Mouse (Mus musculus): ENCODE results near the gene Tmem140. TPM values are rescaled to one million over a fixed set of nuclear protein-coding genes. Genes with fewer than 3 reads are reported as not detected.

The Tmem140 gene
- total RNA-seq, 4 experiments from 2014 or later = 26.9 to 32.4 (median 30.5) TPM

- DNase-seq (ENCODE audit: low spot score in 2 of 2) = no peak
Observed at GRCm38 (mm10) chr6:34875966-34876834, 13.3 kb downstream of the Tmem140 start.

GRCm38 (mm10) chr6:34876835-34877156 lies 13.8 kb downstream of the Tmem140 start:
- no peak for DNase-seq (ENCODE audit: low spot score in 2 of 2)

GRCm38 (mm10) chr6:34877509-34878321 lies 14.8 kb downstream of the Tmem140 start, which contains the start of gene Cyren:
TSS of gene Cyren (minus strand) at chr6:34878060.
- DNase-seq (ENCODE audit: low spot score in 2 of 2) = peak; percentile 87 to 91

GRCm38 (mm10) chr6:34879101-34879740 lies 16.3 kb downstream of the Tmem140 start:
- no peak for DNase-seq (ENCODE audit: low spot score in 2 of 2)

GRCm38 (mm10) chr6:34879911-34880475 lies 17.0 kb downstream of the Tmem140 start:
- no peak for DNase-seq (ENCODE audit: low spot score in 2 of 2)

GRCm38 (mm10) chr6:34884724-34885123 lies 21.8 kb downstream of the Tmem140 start:
- no peak for DNase-seq (ENCODE audit: low spot score in 2 of 2)

- DNase-seq (ENCODE audit: low spot score in 2 of 2) = no peak
Observed at GRCm38 (mm10) chr6:34887131-34887850, 24.3 kb downstream of the Tmem140 start.

- DNase-seq (ENCODE audit: low spot score in 2 of 2) = no peak
Observed at GRCm38 (mm10) chr6:34889185-34889584, 26.2 kb downstream of the Tmem140 start.

GRCm38 (mm10) chr6:34895569-34895968 lies 32.6 kb downstream of the Tmem140 start:
- DNase-seq (ENCODE audit: low spot score in 2 of 2) = no peak

GRCm38 (mm10) chr6:34896168-34896780 lies 33.3 kb downstream of the Tmem140 start:
- no peak for DNase-seq (ENCODE audit: low spot score in 2 of 2)

GRCm38 (mm10) chr6:34899127-34899526 lies 36.2 kb downstream of the Tmem140 start:
- no peak for DNase-seq (ENCODE audit: low spot score in 2 of 2)

GRCm38 (mm10) chr6:34900990-34901389 lies 38.0 kb downstream of the Tmem140 start:
- no peak for DNase-seq (ENCODE audit: low spot score in 2 of 2)

GRCm38 (mm10) chr6:34901911-34902444 lies 39.0 kb downstream of the Tmem140 start:
- DNase-seq (ENCODE audit: low spot score in 2 of 2) = no peak

GRCm38 (mm10) chr6:34902578-34902977 lies 39.6 kb downstream of the Tmem140 start:
- no peak for DNase-seq (ENCODE audit: low spot score in 2 of 2)

GRCm38 (mm10) chr6:34903441-34903840 lies 40.5 kb downstream of the Tmem140 start:
- no peak for DNase-seq (ENCODE audit: low spot score in 2 of 2)

GRCm38 (mm10) chr6:34903851-34904250 lies 40.9 kb downstream of the Tmem140 start:
- DNase-seq (ENCODE audit: low spot score in 2 of 2) = no peak

GRCm38 (mm10) chr6:34904361-34904760 lies 41.4 kb downstream of the Tmem140 start:
- DNase-seq (ENCODE audit: low spot score in 2 of 2) = no peak

- no peak for DNase-seq (ENCODE audit: low spot score in 2 of 2)
Observed at GRCm38 (mm10) chr6:34906125-34906524, 43.2 kb downstream of the Tmem140 start.

- DNase-seq (ENCODE audit: low spot score in 2 of 2) = no peak
Observed at GRCm38 (mm10) chr6:34906661-34907060, 43.7 kb downstream of the Tmem140 start.

GRCm38 (mm10) chr6:34907121-34907614 lies 44.2 kb downstream of the Tmem140 start:
- no peak for DNase-seq (ENCODE audit: low spot score in 2 of 2)

All from gastrocnemius, adult 8-10 months (tissue).